Comparison of ENCODE assay signal across 18 mouse cellular contexts in the genomic region with DNA sequence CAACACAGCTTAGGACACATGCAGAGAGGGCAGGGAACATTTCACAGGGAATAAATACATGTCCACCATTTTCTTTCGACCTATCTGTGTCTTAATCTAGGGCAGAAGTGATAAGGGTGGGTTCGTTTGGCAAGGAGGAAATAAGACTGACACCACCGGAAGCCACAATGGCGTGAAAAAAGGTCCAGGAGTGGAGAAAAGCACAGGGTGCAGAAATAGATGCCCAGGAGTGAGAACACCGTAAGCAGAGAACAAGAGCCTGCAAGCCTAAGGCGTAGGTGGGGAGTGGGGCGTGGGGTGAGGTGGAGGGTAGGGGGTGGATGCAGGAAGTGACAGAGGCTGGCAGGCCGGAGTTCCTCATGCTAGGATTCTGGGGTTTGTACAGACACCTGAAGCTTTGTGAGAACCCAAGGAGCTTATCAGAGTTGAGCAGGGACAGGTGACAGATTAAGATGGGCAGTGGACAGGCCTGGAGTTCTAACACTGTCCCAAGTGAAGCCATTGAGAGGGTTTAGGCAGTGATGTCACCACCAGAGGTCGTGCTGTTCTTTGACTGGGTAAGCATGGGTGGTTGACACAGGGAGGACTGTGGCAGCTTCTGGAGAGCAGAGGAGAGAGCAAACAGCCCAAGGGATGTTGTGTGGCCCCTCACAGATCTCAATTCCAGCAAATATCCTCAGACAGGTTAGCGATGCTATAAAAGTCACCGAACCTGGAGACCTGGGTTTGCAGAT. TPM values are rescaled to one million over a fixed set of nuclear protein-coding genes. Genes with fewer than 3 reads are reported as not detected.
DNase-seq lines count a peak whose midpoint lies in the region; ATAC-seq and TF ChIP-seq lines count a peak whose summit lies in the region.
"Had no signal": no experiment of that assay in that cellular context is flagged by ENCODE, and none has a peak within 500 bp of the region (broad histone marks: within the 10 kb centered on the region; RNA-seq: fewer than 3 reads in every experiment).

No protein-coding gene starts in this region.

- TF ChIP-seq EP300 in ES-Bruce4 (IDR thresholded peaks at IDR 0.05; ENCODE audit: insufficient read depth, low read depth, low read length) = no peak

- no peak overlapping the region for H3K4me2 ChIP-seq in hindbrain, embryonic 16.5 days (ENCODE audit: low read length)
- no peak overlapping the region for H3K4me2 ChIP-seq in neural tube, embryonic 15.5 days
- H3K4me2 ChIP-seq: limb, embryonic 13.5 days; neural tube, embryonic 12.5 days had no signal

- peak; percentile 36 for TF ChIP-seq CTCF in ES-Bruce4 (IDR thresholded peaks at IDR 0.05; ENCODE audit: low read depth, low read length)

- no peak overlapping the region for H3K27ac ChIP-seq in hindbrain, embryonic 10.5 days
- no peak overlapping the region for H3K27ac ChIP-seq in hindbrain, embryonic 16.5 days (ENCODE audit: low read depth, low read length)
- H3K27ac ChIP-seq in ES-Bruce4 (ENCODE audit: insufficient read depth, low read length) = no peak overlapping the region
- no peak overlapping the region for H3K27ac ChIP-seq in neural tube, embryonic 15.5 days (replicated peaks)
- H3K27ac ChIP-seq: limb, embryonic 13.5 days; midbrain, embryonic 10.5 days; neural tube, embryonic 12.5 days had no signal

- intact Hi-C loops in heart, postnatal 36 days (cut with DNase I) = no loop called here

- H3K4me1 ChIP-seq in hindbrain, embryonic 10.5 days (replicated peaks) = peaks cover 20% of the 10 kb centered on the region
- no peaks in the 10 kb centered on the region for H3K4me1 ChIP-seq in hindbrain, embryonic 16.5 days (ENCODE audit: control insufficient read depth, insufficient read depth, low read depth, low read length)
- no peaks in the 10 kb centered on the region for H3K4me1 ChIP-seq in ES-Bruce4 (ENCODE audit: control insufficient read depth, insufficient read depth, low read length)
- H3K4me1 ChIP-seq in neural tube, embryonic 15.5 days = no peaks in the 10 kb centered on the region
- H3K4me1 ChIP-seq: forebrain, embryonic 10.5 days; limb, embryonic 13.5 days; neural tube, embryonic 12.5 days had no signal

- no peak overlapping the region for H3K4me3 ChIP-seq in hindbrain, embryonic 10.5 days
- no peak overlapping the region for H3K4me3 ChIP-seq in hindbrain, embryonic 16.5 days (ENCODE audit: low read length)
- H3K4me3 ChIP-seq in ES-Bruce4 (ENCODE audit: low read depth, low read length) = no peak overlapping the region
- H3K4me3 ChIP-seq in neural tube, embryonic 15.5 days (replicated peaks) = no peak overlapping the region
- H3K4me3 ChIP-seq: forebrain, embryonic 10.5 days; limb, embryonic 13.5 days; midbrain, embryonic 10.5 days; neural tube, embryonic 12.5 days had no signal

- TF ChIP-seq POLR2A in ES-Bruce4 (IDR thresholded peaks at IDR 0.05; ENCODE audit: insufficient read depth, low read length) = no peak

- H3K27me3 ChIP-seq in hindbrain, embryonic 10.5 days (ENCODE audit: insufficient read depth, poor library complexity, severe bottlenecking) = no peaks in the 10 kb centered on the region
- no peaks in the 10 kb centered on the region for H3K27me3 ChIP-seq in hindbrain, embryonic 16.5 days (replicated peaks; ENCODE audit: control insufficient read depth, insufficient read depth, low read length)
- no peaks in the 10 kb centered on the region for H3K27me3 ChIP-seq in ES-Bruce4 (ENCODE audit: control insufficient read depth, insufficient read depth, low read length, poor library complexity, severe bottlenecking)
- no peaks in the 10 kb centered on the region for H3K27me3 ChIP-seq in neural tube, embryonic 15.5 days (replicated peaks)
- H3K27me3 ChIP-seq: limb, embryonic 13.5 days; neural tube, embryonic 12.5 days had no signal

- no peak overlapping the region for H3K9ac ChIP-seq in hindbrain, embryonic 16.5 days (ENCODE audit: low read depth, low read length)
- no peak overlapping the region for H3K9ac ChIP-seq in ES-Bruce4 (ENCODE audit: low read depth, poor library complexity, severe bottlenecking)
- no peak overlapping the region for H3K9ac ChIP-seq in neural tube, embryonic 15.5 days (replicated peaks)
- H3K9ac ChIP-seq: limb, embryonic 13.5 days; neural tube, embryonic 12.5 days had no signal

- H3K36me3 ChIP-seq in hindbrain, embryonic 10.5 days = no peaks in the 10 kb centered on the region
- H3K36me3 ChIP-seq in hindbrain, embryonic 16.5 days (ENCODE audit: control insufficient read depth, insufficient read depth, low read length) = no peaks in the 10 kb centered on the region
- no peaks in the 10 kb centered on the region for H3K36me3 ChIP-seq in ES-Bruce4 (ENCODE audit: control insufficient read depth, insufficient read depth, low read length, poor library complexity, severe bottlenecking)
- H3K36me3 ChIP-seq in neural tube, embryonic 15.5 days = no peaks in the 10 kb centered on the region
- H3K36me3 ChIP-seq: forebrain, embryonic 10.5 days; limb, embryonic 13.5 days; midbrain, embryonic 10.5 days; neural tube, embryonic 12.5 days had no signal

- WGBS in hindbrain, embryonic 10.5 days = 78% methylated on average over 11 of the region's 11 CpGs
- WGBS in hindbrain, embryonic 16.5 days = 75% methylated on average over 11 of the region's 11 CpGs
- 80% methylated on average over 11 of the region's 11 CpGs for WGBS in neural tube, embryonic 15.5 days

- peak; percentile 23 for DNase-seq in hindbrain, embryonic 10.5 days (ENCODE audit: low spot score)
- DNase-seq in induced T-regulatory cell, adult 2 months (ENCODE audit: low read depth) = peak; percentile 28
- peak; percentile 37 for DNase-seq in naive thymus-derived CD4-positive, alpha-beta T cell, adult 2 months (ENCODE audit: low read depth)
- no peak for DNase-seq in cerebellum, postnatal 14 days
- no peak for DNase-seq in heart, postnatal 36 days
- DNase-seq: kidney, adult 11 months; right cerebral cortex, postnatal 25 days had no signal

- H3K9me3 ChIP-seq in hindbrain, embryonic 10.5 days = no peaks in the 10 kb centered on the region
- H3K9me3 ChIP-seq in hindbrain, embryonic 16.5 days (ENCODE audit: control insufficient read depth, low read length) = no peaks in the 10 kb centered on the region
- no peaks in the 10 kb centered on the region for H3K9me3 ChIP-seq in ES-Bruce4 (replicated peaks; ENCODE audit: control insufficient read depth, insufficient read depth, low read length, poor library complexity, severe bottlenecking)
- H3K9me3 ChIP-seq in neural tube, embryonic 15.5 days (replicated peaks) = no peaks in the 10 kb centered on the region
- H3K9me3 ChIP-seq: forebrain, embryonic 10.5 days; limb, embryonic 13.5 days; midbrain, embryonic 10.5 days; neural tube, embryonic 12.5 days had no signal

- no peak for ATAC-seq in hindbrain, embryonic 16.5 days
- ATAC-seq in neural tube, embryonic 15.5 days (ENCODE audit: low FRiP score) = no peak

RNA-seq across cellular contexts. Expression of gene Slc18a2, which starts 12.0 kb away (rescaled TPM):
- 11.7 and 13.6 TPM in 2 replicates for polyA plus RNA-seq in hindbrain, embryonic 10.5 days (2016; fragmentation: Nextera tagmentation; extraction: Ambion mirVana)
- 18.1 and 20.3 TPM in 2 replicates for polyA plus RNA-seq in hindbrain, embryonic 16.5 days (2015; fragmentation: Nextera tagmentation; extraction: Ambion mirVana)
- polyA plus RNA-seq in ES-Bruce4 (2011; ENCODE audit: insufficient read depth, insufficient read length, low read depth, missing spikeins) = not detected in 2 replicates
- 9.5 and 9.6 TPM in 2 replicates for polyA plus RNA-seq in neural tube, embryonic 15.5 days (2015; fragmentation: Nextera tagmentation; extraction: Ambion mirVana)
- total RNA-seq in heart, postnatal 36 days (2021) = under 1 TPM; 0.62 to 0.94 TPM

RNA-seq across cellular contexts. Expression of gene Kcnk18, which starts 29.7 kb away (rescaled TPM):
- polyA plus RNA-seq in hindbrain, embryonic 10.5 days (2016; fragmentation: Nextera tagmentation; extraction: Ambion mirVana) = not detected in 2 replicates
- 0.05 and 0.11 TPM in 2 replicates for polyA plus RNA-seq in hindbrain, embryonic 16.5 days (2015; fragmentation: Nextera tagmentation; extraction: Ambion mirVana)
- polyA plus RNA-seq in ES-Bruce4 (2011; ENCODE audit: insufficient read depth, insufficient read length, low read depth, missing spikeins) = not detected in 2 replicates
- polyA plus RNA-seq in neural tube, embryonic 15.5 days (2015; fragmentation: Nextera tagmentation; extraction: Ambion mirVana) = 0.14 and 0.27 TPM in 2 replicates
- total RNA-seq in heart, postnatal 36 days (2021) = not detected
- total RNA-seq: gastrocnemius, adult 8-10 months; layer of hippocampus, postnatal 14 days had no signal
- polyA plus RNA-seq: C2C12; forebrain, embryonic 10.5 days; heart, embryonic 16.5 days; midbrain, embryonic 10.5 days; neural tube, embryonic 12.5 days had no signal

Comparison
In these comparisons a context has a peak if more than half of its experiments do, and no peak if none do; other contexts are left out.
1. DNase-seq: peak in hindbrain, embryonic 10.5 days (single experiment), induced T-regulatory cell, adult 2 months (single experiment) and naive thymus-derived CD4-positive, alpha-beta T cell, adult 2 months (single experiment); none in cerebellum, postnatal 14 days (0 of 2) and heart, postnatal 36 days (0 of 2).